Mouse (Mus musculus): Measurements from ENCODE around the gene Islr2. TPM values are rescaled to one million over a fixed set of nuclear protein-coding genes. Genes with fewer than 3 reads are reported as not detected.

The Islr2 gene
- total RNA-seq, 4 experiments from 2014 or later = 1.4 to 2.9 (median 1.8) TPM

- DNase-seq (ENCODE audit: low spot score in 2 of 2) = no peak
Observed at GRCm38 (mm10) chr9:58220218-58220903, 16.2 kb upstream of the Islr2 start.

DNA sequence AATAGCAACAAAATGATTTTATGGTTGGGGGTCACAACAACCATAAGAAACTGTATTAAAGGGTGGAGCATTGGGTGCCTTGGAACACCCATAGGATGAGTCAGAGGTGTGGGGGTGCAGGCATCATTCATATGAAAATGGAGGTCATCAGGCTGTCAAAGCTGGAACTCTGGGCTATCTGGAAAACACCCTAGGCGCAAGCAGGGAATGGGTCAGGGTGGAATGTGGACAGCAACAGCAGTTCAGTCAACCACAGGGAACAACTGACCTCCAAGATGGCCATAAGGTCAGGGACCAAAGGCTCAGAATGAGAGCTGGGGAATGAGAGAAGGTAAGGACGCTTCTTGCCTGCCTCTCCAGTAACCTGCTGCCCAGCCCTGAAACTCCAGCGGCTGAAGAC lies 14.4 kb upstream of the Islr2 start:
- DNase-seq (ENCODE audit: low spot score in 2 of 2) = no peak

DNA sequence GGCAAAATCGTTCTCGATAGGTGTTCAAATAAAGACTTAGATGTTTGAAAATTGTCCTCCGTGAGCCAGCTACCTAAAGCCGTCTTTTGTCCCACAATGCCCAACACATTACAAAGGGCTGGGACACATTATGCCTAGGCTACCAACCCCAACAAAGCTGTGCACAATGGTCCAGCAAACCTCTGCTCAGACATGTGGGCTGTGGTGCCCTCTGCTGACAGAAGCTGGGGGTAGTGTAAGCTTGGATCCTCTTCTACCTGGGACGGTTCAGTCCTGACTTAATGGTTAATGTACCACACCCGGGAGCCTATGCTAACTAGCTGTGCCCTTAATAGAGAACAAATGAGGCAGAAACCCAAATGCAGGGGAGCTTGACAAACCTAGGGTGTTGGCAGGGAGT lies 12.3 kb upstream of the Islr2 start:
- DNase-seq (ENCODE audit: low spot score in 2 of 2) = no peak

DNA sequence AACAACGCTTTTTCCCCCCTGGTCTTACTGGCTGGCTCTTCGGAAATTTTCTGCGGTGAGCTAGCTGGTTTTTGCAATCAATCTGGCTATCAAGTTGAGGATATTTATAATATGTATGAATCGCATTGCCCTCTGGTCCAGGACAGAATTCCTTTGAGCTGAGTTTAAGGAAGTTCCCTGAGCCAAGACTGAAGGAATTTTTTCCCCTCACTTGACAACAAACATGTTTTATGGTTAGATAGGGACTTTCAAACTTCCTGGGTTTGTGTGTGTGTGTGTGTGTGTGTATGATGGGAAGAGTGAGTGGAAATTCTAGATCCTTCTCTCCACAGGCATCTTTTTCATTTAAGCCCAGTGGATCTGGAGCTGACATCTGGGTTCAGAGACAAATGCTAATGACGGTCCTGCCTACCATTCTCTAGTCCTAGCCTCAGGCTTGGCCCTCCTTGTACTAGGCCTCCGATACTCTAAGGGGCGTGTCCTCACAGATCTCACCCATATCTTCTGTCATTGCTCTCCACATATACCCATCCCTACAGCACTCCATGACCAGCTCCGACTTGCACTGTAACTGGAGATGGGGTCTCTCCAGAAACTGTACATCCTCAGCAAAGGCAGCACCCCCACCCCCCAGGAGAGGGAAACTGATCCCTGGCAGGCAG lies 10.5 kb upstream of the Islr2 start:
- no peak for DNase-seq (ENCODE audit: low spot score in 2 of 2)

- DNase-seq (ENCODE audit: low spot score in 2 of 2) = no peak
Observed at GRCm38 (mm10) chr9:58213865-58214264, 9.7 kb upstream of the Islr2 start.

DNA sequence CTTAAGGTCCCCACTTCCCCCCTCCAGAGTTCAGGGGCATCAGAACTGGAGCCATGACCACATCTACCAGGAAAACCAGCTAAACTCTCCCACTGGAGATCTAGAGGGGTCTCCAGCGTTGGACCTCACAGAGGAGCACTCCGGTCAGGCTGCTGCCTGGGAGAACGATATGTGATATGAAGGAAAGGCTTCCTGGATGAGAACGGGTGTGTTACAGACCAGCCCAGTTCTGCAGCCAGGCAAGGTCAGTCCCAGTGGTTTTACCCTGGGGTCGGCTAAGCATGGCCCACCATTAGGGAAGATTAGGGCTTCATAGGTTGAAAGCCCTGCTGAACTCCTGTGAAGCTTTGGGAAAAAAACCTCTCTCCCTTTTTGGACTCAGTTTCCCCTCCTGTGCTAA lies 9.3 kb upstream of the Islr2 start:
- no peak for DNase-seq (ENCODE audit: low spot score in 2 of 2)

- DNase-seq (ENCODE audit: low spot score in 2 of 2) = no peak
Observed at GRCm38 (mm10) chr9:58210304-58210627, 6.1 kb upstream of the Islr2 start.

- DNase-seq (ENCODE audit: low spot score in 2 of 2) = no peak
Observed at GRCm38 (mm10) chr9:58209462-58210303, 5.6 kb upstream of the Islr2 start.

GRCm38 (mm10) chr9:58206013-58206412 lies 1.9 kb upstream of the Islr2 start:
- no peak for DNase-seq (ENCODE audit: low spot score in 2 of 2)

- DNase-seq (ENCODE audit: low spot score in 2 of 2) = peak; percentile 84 to 85
Observed at GRCm38 (mm10) chr9:58204448-58205000, 405 bp upstream of the Islr2 start.

DNA sequence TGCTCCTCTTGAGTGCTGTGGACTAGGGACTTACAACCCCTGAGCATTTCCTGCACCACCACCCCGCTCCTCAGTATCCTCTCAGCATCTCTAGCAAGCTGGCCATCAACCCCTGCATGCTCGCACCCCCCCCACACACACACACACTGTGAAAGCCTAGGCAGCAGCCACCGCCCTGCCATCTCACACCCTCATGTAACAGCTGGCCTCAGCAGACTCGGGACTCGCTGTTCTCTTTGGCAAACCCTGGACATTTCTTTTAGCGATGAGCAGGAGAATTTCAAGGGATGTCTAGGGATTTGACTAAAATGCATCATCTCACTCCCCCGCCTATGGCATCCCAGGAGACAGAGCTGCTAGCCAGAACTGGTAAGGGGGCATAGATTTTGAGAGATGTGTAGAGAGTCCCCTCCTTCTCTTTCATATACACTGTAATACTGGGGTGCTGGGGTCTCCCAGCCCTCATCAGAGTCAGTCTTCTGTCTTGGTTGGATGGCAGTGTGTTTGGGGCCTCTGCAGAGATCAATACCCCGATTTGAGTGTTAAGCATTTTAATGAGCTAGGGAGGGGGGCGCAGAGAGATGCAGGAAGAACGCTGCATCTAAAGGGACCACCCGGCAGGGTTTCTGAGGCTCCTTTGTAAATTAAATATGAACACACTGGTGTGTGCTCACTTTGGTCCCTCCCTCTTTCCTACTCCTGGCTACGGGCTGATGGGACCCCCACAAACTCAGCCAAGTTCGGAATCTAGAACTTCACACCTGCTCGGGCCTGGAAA lies 1.3 kb downstream of the Islr2 start:
- no peak for DNase-seq (ENCODE audit: low spot score in 2 of 2)

- DNase-seq (ENCODE audit: low spot score in 2 of 2) = no peak
Observed at GRCm38 (mm10) chr9:58201861-58202549, 2.1 kb downstream of the Islr2 start.

GRCm38 (mm10) chr9:58201091-58201842 lies 2.9 kb downstream of the Islr2 start:
- DNase-seq (ENCODE audit: low spot score in 2 of 2) = no peak

DNA sequence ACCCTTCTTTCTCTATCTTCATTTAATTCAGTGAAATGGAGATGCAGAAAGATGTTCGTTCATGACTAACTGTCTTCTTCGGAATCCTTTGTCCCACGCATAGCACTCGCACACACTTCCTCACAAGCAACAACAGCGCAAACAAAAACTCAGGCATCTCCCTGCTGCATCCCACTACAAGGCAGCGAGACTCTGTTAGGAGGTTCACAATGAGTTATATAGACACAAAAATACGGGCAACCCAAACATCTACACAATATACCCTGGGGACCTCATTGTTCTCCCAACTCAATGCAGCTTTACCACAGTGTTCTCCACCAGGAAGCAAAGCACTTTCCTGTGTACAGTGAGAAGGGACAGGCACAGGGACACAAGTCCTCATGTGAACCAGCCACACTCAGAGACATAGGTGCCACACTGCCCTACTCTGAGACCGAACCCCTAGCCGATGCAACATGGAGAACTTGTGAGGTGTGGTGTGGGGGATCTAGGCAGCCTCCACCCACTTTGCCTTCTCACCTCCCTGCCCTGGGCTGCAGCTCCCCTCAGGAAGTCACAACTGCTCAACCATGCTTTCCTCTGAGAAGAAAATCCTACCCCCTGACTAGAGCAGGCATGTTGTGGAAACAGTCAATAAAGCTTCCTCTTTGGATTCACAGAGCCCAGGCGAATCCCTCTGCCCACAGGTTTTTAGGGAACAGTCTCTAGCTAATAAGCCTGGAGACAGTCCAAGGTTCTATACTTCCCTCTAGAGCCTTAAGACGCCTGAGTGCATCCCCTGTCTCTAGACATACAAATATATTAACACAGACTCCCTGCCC lies 3.6 kb downstream of the Islr2 start:
- no peak for DNase-seq (ENCODE audit: low spot score in 2 of 2)

DNA sequence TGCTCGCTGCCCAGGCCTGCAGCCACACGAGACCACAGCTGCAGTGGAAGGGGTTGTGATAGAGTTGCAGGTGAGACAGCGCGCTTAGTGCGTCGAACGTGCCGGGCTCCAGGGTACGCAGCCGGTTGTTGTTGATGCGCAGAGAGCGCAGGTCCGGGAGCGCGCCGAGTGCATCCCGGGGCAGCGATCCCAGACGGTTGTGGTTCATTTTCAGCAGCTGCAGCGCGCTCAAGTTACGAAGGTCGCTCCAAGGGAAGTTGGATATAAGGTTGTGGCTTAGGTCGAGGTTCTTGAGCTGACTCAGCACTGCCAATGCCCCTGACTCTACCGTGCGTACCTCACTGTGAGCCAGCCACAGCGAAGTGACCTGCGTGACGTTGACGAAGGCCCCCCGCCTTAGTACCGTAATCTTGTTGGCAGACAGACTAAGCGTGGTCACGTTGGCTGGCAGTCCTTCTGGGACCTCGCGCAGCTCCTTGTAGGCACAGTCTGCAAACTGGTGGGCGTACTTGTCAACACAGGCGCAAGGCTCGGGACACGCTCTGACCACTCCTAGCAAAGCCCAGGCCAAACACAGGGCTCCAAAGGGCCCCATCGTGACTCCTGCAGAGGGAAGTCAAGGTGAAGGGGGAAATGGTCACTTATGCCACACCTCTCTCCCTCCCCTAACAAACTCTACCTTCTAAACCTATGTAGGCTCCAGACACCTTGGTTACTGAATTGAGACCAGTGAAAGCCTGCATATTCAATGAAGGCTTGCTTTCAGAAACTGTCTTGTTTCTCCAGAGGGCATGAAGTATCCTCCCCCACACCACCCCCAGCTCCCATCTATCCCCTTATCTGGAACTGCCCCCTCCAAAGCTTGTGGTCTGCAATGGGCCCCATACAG lies 4.5 kb downstream of the Islr2 start:
- DNase-seq (ENCODE audit: low spot score in 2 of 2) = no peak

- no peak for DNase-seq (ENCODE audit: low spot score in 2 of 2)
Observed at GRCm38 (mm10) chr9:58198801-58199371, 5.2 kb downstream of the Islr2 start.

DNA sequence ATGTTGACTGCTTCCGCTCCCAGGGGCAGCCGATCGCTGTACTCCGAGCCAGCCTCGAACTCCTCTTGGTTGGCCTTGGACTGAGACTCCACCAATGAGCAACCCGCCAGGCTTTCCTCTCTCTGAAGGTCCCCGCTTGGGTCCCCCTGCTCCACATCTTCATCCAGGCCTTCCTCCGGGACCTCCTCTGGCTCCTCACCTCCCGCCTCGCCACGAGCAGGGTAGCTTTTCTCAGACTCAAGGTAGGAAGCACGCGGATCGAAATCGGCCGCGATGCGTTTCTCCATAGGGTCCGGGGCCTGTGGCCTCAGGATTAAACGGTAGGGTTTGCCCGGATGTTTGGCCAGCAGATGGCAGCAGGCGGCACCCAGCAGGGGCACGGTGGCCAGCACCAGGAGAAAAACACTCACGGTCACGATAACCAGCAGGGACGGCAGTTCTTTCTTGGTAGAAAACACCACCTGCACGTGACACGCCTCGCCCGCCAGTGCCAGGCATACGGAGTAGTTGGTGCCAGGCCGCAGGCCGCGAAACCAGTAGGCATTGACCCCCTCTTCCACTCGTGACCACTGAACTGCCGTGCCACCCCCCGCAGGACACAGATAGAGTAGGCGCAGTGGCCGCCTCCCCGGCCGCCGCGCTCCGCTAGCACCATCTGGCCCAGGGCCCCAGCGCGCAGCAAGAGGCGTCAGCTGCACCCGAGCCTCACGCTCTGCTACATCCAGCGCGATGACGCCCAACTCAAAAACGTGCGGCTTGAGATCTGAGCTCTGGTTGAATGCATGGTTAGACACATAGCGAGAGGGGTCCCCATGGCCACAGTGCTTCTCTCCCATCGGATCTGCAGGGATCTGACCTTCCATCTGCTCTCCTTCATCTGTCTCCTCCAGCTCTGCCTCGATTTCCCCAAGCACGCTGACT lies 6.1 kb downstream of the Islr2 start:
- DNase-seq (ENCODE audit: low spot score in 2 of 2) = no peak

Measured in gastrocnemius, adult 8-10 months (tissue).